Mouse (Mus musculus) MEL (cell line): ENCODE data around the gene Ldlrap1. TPM values are rescaled to one million over a fixed set of nuclear protein-coding genes. Genes with fewer than 3 reads are reported as not detected.

ENCODE experiments used
- DNase-seq: peaks from one replicate; pipeline ENCODE4 v3.0.0; 2011; ENCODE audit warnings: low read depth, low spot score
- H3K27ac ChIP-seq: 2 replicates; pipeline ENCODE4 v1.5.1; 2012; ENCODE audit warnings: low read depth, mild to moderate bottlenecking, control low read depth, low read length, moderate library complexity; ENCODE audit not compliant: control insufficient read depth
- H3K27me3 ChIP-seq, 2 experiments: fragments of 150-350 bp in 1 of 2; sonication (generic) in 1 of 2; 2 replicates each; pipeline ENCODE4 v1.6.1; 2012; ENCODE audit warnings: low read length in 2 of 2, mild to moderate bottlenecking in 2 of 2, improper control_type of control experiment in 1 of 2, moderate library complexity in 1 of 2; ENCODE audit not compliant: insufficient read depth in 2 of 2, control insufficient read depth in 1 of 2
- H3K36me3 ChIP-seq, 2 experiments: 2 replicates each; pipeline ENCODE4 v1.6.1; 2012 to 2014; ENCODE audit warnings: low read length in 2 of 2, improper control_type of control experiment in 1 of 2, inconsistent platforms in 1 of 2, mild to moderate bottlenecking in 1 of 2; ENCODE audit not compliant: insufficient read depth in 2 of 2, control insufficient read depth in 1 of 2
- H3K4me1 ChIP-seq, 2 experiments: fragments of 150-350 bp in 1 of 2; sonication (generic) in 1 of 2; 2 replicates each; pipeline ENCODE4 v1.6.1; 2012; ENCODE audit warnings: low read length in 2 of 2, improper control_type of control experiment in 1 of 2, mild to moderate bottlenecking in 1 of 2; ENCODE audit not compliant: insufficient read depth in 2 of 2, control insufficient read depth in 1 of 2
- H3K4me3 ChIP-seq, 2 experiments: fragments of 150-350 bp in 1 of 2; sonication (generic) in 1 of 2; 2 replicates each; pipeline ENCODE4 v1.5.1; 2012; ENCODE audit warnings: low read depth in 2 of 2, low read length in 2 of 2, mild to moderate bottlenecking in 2 of 2, moderate library complexity in 2 of 2, control low read depth in 1 of 2, improper control_type of control experiment in 1 of 2; ENCODE audit not compliant: control insufficient read depth in 1 of 2, insufficient read depth in 1 of 2
- H3K79me2 ChIP-seq: 2 replicates; pipeline ENCODE4 v1.6.1; 2012; ENCODE audit warnings: mild to moderate bottlenecking, low read length, moderate library complexity; ENCODE audit not compliant: control insufficient read depth, poor library complexity, insufficient read depth
- H3K9ac ChIP-seq: 2 replicates; pipeline ENCODE4 v1.6.1; 2012; ENCODE audit warnings: low read depth, mild to moderate bottlenecking, control low read depth, low read length, moderate library complexity; ENCODE audit not compliant: control insufficient read depth, poor library complexity, severe bottlenecking
- H3K9me3 ChIP-seq: fragments of 150-350 bp; sonication (generic); replicated peaks from 2 replicates; pipeline ENCODE4 v1.6.1; 2012; ENCODE audit warnings: mild to moderate bottlenecking, low read length, improper control_type of control experiment, moderate library complexity; ENCODE audit not compliant: insufficient read depth
- CHD1 ChIP-seq: IDR thresholded peaks from 2 replicates; pipeline ENCODE4 v1.6.1; 2012; ENCODE audit warnings: low read depth, mild to moderate bottlenecking, inconsistent platforms, low read length, improper control_type of control experiment
- CHD2 ChIP-seq: IDR thresholded peaks from 2 replicates; pipeline ENCODE4 v1.6.1; 2011; ENCODE audit warnings: low read length, improper control_type of control experiment
- CTCF ChIP-seq, 3 experiments: IDR thresholded peaks in 2 of 3; conservative IDR thresholded peaks in 1 of 3; 2 replicates each; pipeline ENCODE4 v1.5.1; 2011 to 2012; ENCODE audit warnings: low read length in 3 of 3, low read depth in 2 of 3, mild to moderate bottlenecking in 2 of 3, improper control_type of control experiment in 1 of 3, inconsistent platforms in 1 of 3, mixed read lengths in 1 of 3, moderate library complexity in 1 of 3; ENCODE audit not compliant: control insufficient read depth in 1 of 3, insufficient read depth in 1 of 3, poor library complexity in 1 of 3, severe bottlenecking in 1 of 3
- ELF1 ChIP-seq: IDR thresholded peaks from 2 replicates; pipeline ENCODE4 v1.6.1; 2014; ENCODE audit warnings: low read depth, mild to moderate bottlenecking, inconsistent platforms, low read length, improper control_type of control experiment, moderate library complexity
- GABPA ChIP-seq: IDR thresholded peaks from 2 replicates; pipeline ENCODE4 v1.6.1; 2012; ENCODE audit warnings: low read depth, mild to moderate bottlenecking, inconsistent platforms, low read length, improper control_type of control experiment, moderate library complexity
- GATA1 ChIP-seq: IDR thresholded peaks from 2 replicates; pipeline ENCODE4 v1.6.1; 2011; ENCODE audit warnings: low read depth, low read length, improper control_type of control experiment
- KAT2A ChIP-seq: conservative IDR thresholded peaks from 2 replicates; pipeline ENCODE4 v1.6.1; 2012; ENCODE audit warnings: low read depth, low read length, improper control_type of control experiment, inconsistent platforms
- MAX ChIP-seq: IDR thresholded peaks from 2 replicates; pipeline ENCODE4 v1.6.1; 2011; ENCODE audit warnings: low read length, improper control_type of control experiment
- NRF1 ChIP-seq: IDR thresholded peaks from 2 replicates; pipeline ENCODE4 v1.6.1; 2014; ENCODE audit warnings: low read depth, mild to moderate bottlenecking, inconsistent platforms, low read length, improper control_type of control experiment, moderate library complexity; ENCODE audit not compliant: poor library complexity, insufficient read depth, severe bottlenecking
- POLR2A ChIP-seq, 2 experiments: IDR thresholded peaks; 2 replicates each; pipeline ENCODE4 v1.6.1; 2011 to 2012; ENCODE audit warnings: low read length in 2 of 2, mild to moderate bottlenecking in 2 of 2, control low read depth in 1 of 2, improper control_type of control experiment in 1 of 2, low read depth in 1 of 2, moderate library complexity in 1 of 2; ENCODE audit not compliant: control insufficient read depth in 1 of 2, insufficient read depth in 1 of 2, poor library complexity in 1 of 2
- POLR2AphosphoS2 ChIP-seq: IDR thresholded peaks from 2 replicates; pipeline ENCODE4 v1.6.1; 2011; ENCODE audit warnings: low read length, improper control_type of control experiment
- POLR2AphosphoS5 ChIP-seq: IDR thresholded peaks from 2 replicates; pipeline ENCODE4 v1.6.1; 2012; ENCODE audit warnings: low read depth, borderline replicate concordance, mild to moderate bottlenecking, inconsistent platforms, low read length, moderate library complexity, mixed read lengths
- RAD21 ChIP-seq: IDR thresholded peaks from 2 replicates; pipeline ENCODE4 v1.6.1; 2011; ENCODE audit warnings: mild to moderate bottlenecking, low read depth, low read length, improper control_type of control experiment
- SIN3A ChIP-seq: IDR thresholded peaks from 2 replicates; pipeline ENCODE4 v1.6.1; 2012; ENCODE audit warnings: low read length, improper control_type of control experiment, inconsistent platforms
- TBP ChIP-seq: IDR thresholded peaks from 2 replicates; pipeline ENCODE4 v1.8.0; 2011; ENCODE audit warnings: low read depth, low read length, improper control_type of control experiment
- TCF12 ChIP-seq: IDR thresholded peaks from 2 replicates; pipeline ENCODE4 v1.6.1; 2014; ENCODE audit warnings: low read depth, mild to moderate bottlenecking, inconsistent platforms, low read length, improper control_type of control experiment, moderate library complexity
- UBTF ChIP-seq: IDR thresholded peaks from 2 replicates; pipeline ENCODE4 v1.6.1; 2012; ENCODE audit warnings: low read depth, mild to moderate bottlenecking, inconsistent platforms, low read length, improper control_type of control experiment, moderate library complexity, borderline replicate concordance; ENCODE audit not compliant: insufficient read depth
- USF1 ChIP-seq: IDR thresholded peaks from 2 replicates; pipeline ENCODE4 v1.6.1; 2014; ENCODE audit warnings: low read depth, mild to moderate bottlenecking, inconsistent platforms, low read length, improper control_type of control experiment, moderate library complexity
- USF2 ChIP-seq, 2 experiments: IDR thresholded peaks; 2 replicates each; pipeline ENCODE4 v1.6.1; 2011 to 2012; ENCODE audit warnings: improper control_type of control experiment in 2 of 2, low read length in 2 of 2, borderline replicate concordance in 1 of 2, inconsistent platforms in 1 of 2, low read depth in 1 of 2, mild to moderate bottlenecking in 1 of 2; ENCODE audit not compliant: insufficient read depth in 1 of 2
- ZMIZ1 ChIP-seq: IDR thresholded peaks from 2 replicates; pipeline ENCODE4 v1.6.1; 2012; ENCODE audit warnings: low read depth, mild to moderate bottlenecking, inconsistent platforms, low read length, improper control_type of control experiment, moderate library complexity
- ZNF384 ChIP-seq: IDR thresholded peaks from 2 replicates; pipeline ENCODE4 v1.6.1; 2012; ENCODE audit warnings: low read depth, mild to moderate bottlenecking, inconsistent platforms, low read length, improper control_type of control experiment
- polyA plus RNA-seq, 2 experiments: library from polyadenylated mRNA; stranded (reverse) in 1 of 2; unstranded in 1 of 2; fragments of >175 nt in 1 of 2; fragments of >200 nt in 1 of 2; gene quantifications; 2 replicates each; pipeline versions ENCODE4 v1.2.1 to v1.2.4; 2012; ENCODE audit warnings: low replicate concordance in 2 of 2, low read depth in 1 of 2; ENCODE audit not compliant: insufficient read length in 2 of 2, insufficient read depth in 1 of 2, missing spikeins in 1 of 2
- total RNA-seq: library from RNA; depleted of rRNA; stranded (reverse); fragments of 300-350 nt; gene quantifications from 2 replicates; pipeline ENCODE4 v1.2.3, GENCODE M21; 2012

The Ldlrap1 gene
- total and polyA plus RNA-seq, 3 experiments: 23.7 to 24.8 TPM; not detected in 1

GRCm38 (mm10) chr4:134804765-134805164 is 36.9 kb upstream of the Ldlrap1 start:
- no peaks in the 10 kb centered on the region for H3K27me3 ChIP-seq
- H3K9ac ChIP-seq: no peak overlapping the region
- H3K4me3 ChIP-seq: no peak overlapping the region
- no peaks in the 10 kb centered on the region for H3K4me1 ChIP-seq
- TF ChIP-seq USF1 (no peak), SIN3A (no peak), MAX (no peak), POLR2AphosphoS2 (no peak), CHD2 (no peak), ZMIZ1 (no peak), POLR2AphosphoS5 (no peak), USF2 (IDR thresholded peaks at IDR 0.05; ENCODE audit: borderline replicate concordance in 1 of 2, insufficient read depth in 1 of 2, low read depth in 1 of 2, low read length in 2 of 2) (no peak), NRF1 (no peak), GATA1 (no peak), TBP (no peak), UBTF (no peak), RAD21 (no peak), CTCF (IDR thresholded peaks at IDR 0.05 in 2 of 3, conservative IDR thresholded peaks at IDR 0.05 in 1 of 3; ENCODE audit: control insufficient read depth in 1 of 3, insufficient read depth in 1 of 3, low read depth in 2 of 3, low read length in 3 of 3, poor library complexity in 1 of 3, severe bottlenecking in 1 of 3) (no peak), ZNF384 (no peak), ELF1 (no peak), TCF12 (no peak), GABPA (no peak), CHD1 (no peak)
- no peaks in the 10 kb centered on the region for H3K79me2 ChIP-seq
- no peak overlapping the region for H3K27ac ChIP-seq
- no peak for DNase-seq
- H3K36me3 ChIP-seq: peaks cover 0 to 6% of the 10 kb centered on the region in 2 experiments; a peak in 2 of 4 replicates
- H3K9me3 ChIP-seq: no peaks in the 10 kb centered on the region

GRCm38 (mm10) chr4:134802765-134803164 is 34.9 kb upstream of the Ldlrap1 start:
- Histone ChIP-seq H3K9ac (no peak overlapping the region), H3K27me3 (no peaks in the 10 kb centered on the region), H3K36me3 (peaks cover 0 to 4% of the 10 kb centered on the region in 2 experiments; a peak in 2 of 4 replicates), H3K27ac (no peak overlapping the region), H3K4me1 (no peaks in the 10 kb centered on the region), H3K79me2 (no peaks in the 10 kb centered on the region), H3K4me3 (no peak overlapping the region), H3K9me3 (no peaks in the 10 kb centered on the region)
- TF ChIP-seq POLR2A (IDR thresholded peaks at IDR 0.05; ENCODE audit: control insufficient read depth in 1 of 2, insufficient read depth in 1 of 2, low read depth in 1 of 2, low read length in 2 of 2, poor library complexity in 1 of 2) (no peak), CHD1 (no peak), KAT2A (no peak), GABPA (no peak)
- no peak for DNase-seq
